12 mouse cellular contexts compared by ENCODE assay signal in genomic region chr16:87548348-87548747, GRCm38 (mm10). TPM values are rescaled to one million over a fixed set of nuclear protein-coding genes. Genes with fewer than 3 reads are reported as not detected.
A peak's percentile ranks its signal among the peaks of the same experiment; 100 is the strongest.
DNase-seq lines count a peak whose midpoint lies in the region; ATAC-seq lines count a peak whose summit lies in the region.
"Had no signal": no experiment of that assay in that cellular context is flagged by ENCODE, and none has a peak within 500 bp of the region (broad histone marks: within the 10 kb centered on the region; RNA-seq: fewer than 3 reads in every experiment).

No protein-coding gene starts in this region.

- H3K4me3 ChIP-seq in heart, embryonic 14.5 days (ENCODE audit: control insufficient read depth in 1 of 2, insufficient read depth in 1 of 2, low read depth in 1 of 2, low read length in 2 of 2), result no peak overlapping the region
- no peak overlapping the region for H3K4me3 ChIP-seq in heart, embryonic 11.5 days (ENCODE audit: low read depth, low read length)
- no peak overlapping the region for H3K4me3 ChIP-seq in forebrain, embryonic 12.5 days (replicated peaks)
- H3K4me3 ChIP-seq: forebrain, embryonic 10.5 days; midbrain, embryonic 12.5 days had no signal

- DNase-seq in 3T3-L1 (ENCODE audit: low read depth, low spot score) (peak; percentile 46), MEL-GATA-1-ER (ENCODE audit: extremely low read depth, low read depth) (peak; percentile 1)
- DNase-seq in right cerebral cortex, postnatal 4 days, result no peak
- DNase-seq in urinary bladder, postnatal 25 days (ENCODE audit: low spot score), result no peak
- DNase-seq: kidney, postnatal 10 days had no signal

- H3K4me2 ChIP-seq in heart, embryonic 14.5 days (ENCODE audit: low read length), result no peak overlapping the region
- no peak overlapping the region for H3K4me2 ChIP-seq in heart, embryonic 11.5 days
- no peak overlapping the region for H3K4me2 ChIP-seq in forebrain, embryonic 12.5 days
- H3K4me2 ChIP-seq: midbrain, embryonic 12.5 days had no signal

- no peak overlapping the region for H3K27ac ChIP-seq in heart, embryonic 14.5 days (replicated peaks in 1 of 2; ENCODE audit: control insufficient read depth in 1 of 2, insufficient read depth in 1 of 2, low read depth in 2 of 2, low read length in 2 of 2)
- no peak overlapping the region for H3K27ac ChIP-seq in heart, embryonic 11.5 days (ENCODE audit: low read depth, low read length)
- no peak overlapping the region for H3K27ac ChIP-seq in forebrain, embryonic 12.5 days
- H3K27ac ChIP-seq: forebrain, embryonic 10.5 days; midbrain, embryonic 12.5 days had no signal

- no peak overlapping the region for H3K9ac ChIP-seq in heart, embryonic 14.5 days (ENCODE audit: low read length)
- H3K9ac ChIP-seq in heart, embryonic 11.5 days (ENCODE audit: low read depth, low read length), result no peak overlapping the region
- no peak overlapping the region for H3K9ac ChIP-seq in forebrain, embryonic 12.5 days
- H3K9ac ChIP-seq: midbrain, embryonic 12.5 days had no signal

- peak; percentile 35; the same call in 1 of the 2 replicates for ATAC-seq in heart, embryonic 14.5 days (ENCODE audit: insufficient number of reproducible peaks, insufficient read depth, low FRiP score, low read depth)
- no peak for ATAC-seq in heart, embryonic 11.5 days (replicated peaks; ENCODE audit: insufficient number of reproducible peaks, low FRiP score, low TSS enrichment)
- ATAC-seq in granulocyte monocyte progenitor cell, adult 5-6 weeks (replicated peaks; ENCODE audit: poor library complexity, severe bottlenecking), result peak; percentile 82
- no peak for ATAC-seq in forebrain, embryonic 12.5 days (ENCODE audit: low FRiP score)

- H3K27me3 ChIP-seq in heart, embryonic 14.5 days (ENCODE audit: control insufficient read depth, insufficient read depth, low read length), result no peaks in the 10 kb centered on the region
- no peaks in the 10 kb centered on the region for H3K27me3 ChIP-seq in heart, embryonic 11.5 days (ENCODE audit: control insufficient read depth, insufficient read depth, low read length)
- H3K27me3 ChIP-seq in forebrain, embryonic 12.5 days, result no peaks in the 10 kb centered on the region
- H3K27me3 ChIP-seq: midbrain, embryonic 12.5 days had no signal

- H3K36me3 ChIP-seq in heart, embryonic 14.5 days (ENCODE audit: control insufficient read depth, insufficient read depth, low read length), result no peaks in the 10 kb centered on the region
- H3K36me3 ChIP-seq in heart, embryonic 11.5 days (ENCODE audit: control insufficient read depth, insufficient read depth, low read length), result no peaks in the 10 kb centered on the region
- H3K36me3 ChIP-seq in forebrain, embryonic 12.5 days (replicated peaks), result no peaks in the 10 kb centered on the region
- H3K36me3 ChIP-seq: forebrain, embryonic 10.5 days; midbrain, embryonic 12.5 days had no signal

- no peaks in the 10 kb centered on the region for H3K9me3 ChIP-seq in heart, embryonic 14.5 days (ENCODE audit: control insufficient read depth, low read length)
- H3K9me3 ChIP-seq in heart, embryonic 11.5 days (replicated peaks; ENCODE audit: control insufficient read depth, low read length), result no peaks in the 10 kb centered on the region
- H3K9me3 ChIP-seq in forebrain, embryonic 12.5 days, result no peaks in the 10 kb centered on the region
- H3K9me3 ChIP-seq: forebrain, embryonic 10.5 days; midbrain, embryonic 12.5 days had no signal

- peaks cover 7% of the 10 kb centered on the region in 2 experiments for H3K4me1 ChIP-seq in heart, embryonic 14.5 days (ENCODE audit: control insufficient read depth in 2 of 2, insufficient read depth in 2 of 2, low read length in 2 of 2)
- peaks cover 2% of the 10 kb centered on the region; the same call in 1 of the 2 replicates for H3K4me1 ChIP-seq in heart, embryonic 11.5 days (ENCODE audit: control insufficient read depth, insufficient read depth, low read length)
- H3K4me1 ChIP-seq in forebrain, embryonic 12.5 days, result no peaks in the 10 kb centered on the region
- H3K4me1 ChIP-seq: forebrain, embryonic 10.5 days; midbrain, embryonic 12.5 days had no signal

- WGBS in heart, embryonic 14.5 days, result 36% methylated on average over 2 of the region's 2 CpGs
- WGBS in heart, embryonic 11.5 days (ENCODE audit: insufficient replicate concordance), result 35% methylated on average over 2 of the region's 2 CpGs
- WGBS in forebrain, embryonic 12.5 days, result 66% methylated on average over 2 of the region's 2 CpGs

RNA-seq across cellular contexts. Expression of gene Map3k7cl, which starts 4.8 kb away (rescaled TPM):
- 0.59 and 0.70 TPM in 2 replicates for polyA plus RNA-seq in heart, embryonic 14.5 days (2014; fragmentation: Nextera tagmentation; extraction: Ambion mirVana)
- not detected in 2 replicates for polyA plus RNA-seq in heart, embryonic 11.5 days (2014; fragmentation: Nextera tagmentation; extraction: Ambion mirVana)
- not detected in 2 replicates for total RNA-seq in granulocyte monocyte progenitor cell, adult 5-6 weeks (2014; fragmentation: Nextera tagmentation)
- not detected in 2 replicates for total RNA-seq in granulocyte monocyte progenitor cell, adult 5-6 weeks (2017)
- polyA plus RNA-seq in forebrain, embryonic 12.5 days (2016; fragmentation: Nextera tagmentation; extraction: Ambion mirVana), result not detected in 2 replicates
- polyA plus RNA-seq: forebrain, embryonic 10.5 days; limb, embryonic 11.5 days; midbrain, embryonic 12.5 days had no signal

RNA-seq across cellular contexts. Expression of gene Cct8, which starts 52.7 kb away (rescaled TPM):
- polyA plus RNA-seq in heart, embryonic 14.5 days (2014; fragmentation: Nextera tagmentation; extraction: Ambion mirVana), result 308 and 311 TPM in 2 replicates
- polyA plus RNA-seq in heart, embryonic 11.5 days (2014; fragmentation: Nextera tagmentation; extraction: Ambion mirVana), result 369 and 404 TPM in 2 replicates
- 288 and 293 TPM in 2 replicates for total RNA-seq in granulocyte monocyte progenitor cell, adult 5-6 weeks (2014; fragmentation: Nextera tagmentation)
- 889 and 1,095 TPM in 2 replicates for total RNA-seq in granulocyte monocyte progenitor cell, adult 5-6 weeks (2017)
- polyA plus RNA-seq in forebrain, embryonic 12.5 days (2016; fragmentation: Nextera tagmentation; extraction: Ambion mirVana), result 529 and 541 TPM in 2 replicates

Comparison
In these comparisons a context has a peak if more than half of its experiments do, and no peak if none do; other contexts are left out.
1. ATAC-seq: peak in heart, embryonic 14.5 days (single experiment) and granulocyte monocyte progenitor cell, adult 5-6 weeks (single experiment); none in heart, embryonic 11.5 days (single experiment) and forebrain, embryonic 12.5 days (single experiment).
2. DNase-seq: peak in 3T3-L1 (single experiment) and MEL-GATA-1-ER (single experiment); none in right cerebral cortex, postnatal 4 days (single experiment) and urinary bladder, postnatal 25 days (single experiment).